Mouse (Mus musculus) megakaryocyte, embryonic 14.5 days (primary cell): ENCODE results near the gene Mtrr. TPM values are rescaled to one million over a fixed set of nuclear protein-coding genes. Genes with fewer than 3 reads are reported as not detected.
A peak's percentile ranks its signal among the peaks of the same experiment; 100 is the strongest.

Experiments
- H3K27me3 ChIP-seq: replicated peaks from 2 replicates; pipeline ENCODE3; 2012; ENCODE audit warnings: inconsistent platforms
- H3K36me3 ChIP-seq: replicated peaks from 2 replicates; pipeline ENCODE3; 2012; ENCODE audit warnings: low read length, inconsistent platforms, mixed read lengths
- H3K4me1 ChIP-seq: 2 replicates; pipeline ENCODE4 v1.6.1; 2012; ENCODE audit warnings: inconsistent platforms
- H3K4me3 ChIP-seq: replicated peaks from 2 replicates; pipeline ENCODE3; 2012; ENCODE audit warnings: moderate library complexity, mild to moderate bottlenecking, inconsistent platforms
- H3K9me3 ChIP-seq: 2 replicates; pipeline ENCODE4 v1.6.1; 2012; ENCODE audit warnings: inconsistent platforms
- FLI1 ChIP-seq: IDR thresholded peaks from 2 replicates; pipeline ENCODE4 v1.6.1; 2012; ENCODE audit warnings: low read length, inconsistent platforms, mixed read lengths
- GATA1 ChIP-seq: IDR thresholded peaks from 3 replicates; pipeline ENCODE4 v1.6.1; 2012; ENCODE audit warnings: mixed read lengths, low read length, inconsistent platforms, borderline replicate concordance
- polyA plus RNA-seq: library from polyadenylated mRNA; stranded (reverse); fragments of >175 nt; gene quantifications from 2 replicates; pipeline ENCODE4 v1.2.3, GENCODE M21; 2012; ENCODE audit warnings: low replicate concordance; ENCODE audit not compliant: insufficient read depth

The Mtrr gene
- polyA plus RNA-seq, 1 experiment = 4.9 TPM

GRCm38 (mm10) chr13:68597199-68597598 lies 15.2 kb upstream of the Mtrr start, which contains the start of gene 1700001L19Rik:
Gene 1700001L19Rik (plus strand): TSS chr13:68597421.
- Histone ChIP-seq H3K27me3 (peaks cover 13% of the 10 kb centered on the region), H3K9me3 (peaks cover 21% of the 10 kb centered on the region), H3K4me1 (no peaks in the 10 kb centered on the region; the same call in 1 of the 2 replicates), H3K36me3 (peaks cover 13% of the 10 kb centered on the region), H3K4me3 (no peak within 1 kb of the TSS)
- TF ChIP-seq FLI1 (no peak), GATA1 (no peak)

GRCm38 (mm10) chr13:68593797-68594196 lies 11.8 kb upstream of the Mtrr start:
- peaks cover 6% of the 10 kb centered on the region for H3K4me1 ChIP-seq
- no peak overlapping the region for H3K4me3 ChIP-seq
- TF ChIP-seq GATA1 (no peak), FLI1 (no peak)
- H3K9me3 ChIP-seq = peaks cover 17% of the 10 kb centered on the region
- peaks cover 47% of the 10 kb centered on the region for H3K36me3 ChIP-seq
- peaks cover 11% of the 10 kb centered on the region for H3K27me3 ChIP-seq

- no peaks in the 10 kb centered on the region for H3K27me3 ChIP-seq
- H3K4me3 ChIP-seq = no peak overlapping the region
- peaks cover 27% of the 10 kb centered on the region for H3K4me1 ChIP-seq
- TF ChIP-seq GATA1 (no peak), FLI1 (no peak)
- H3K36me3 ChIP-seq = peaks cover 97% of the 10 kb centered on the region
- no peaks in the 10 kb centered on the region for H3K9me3 ChIP-seq
Observed at GRCm38 (mm10) chr13:68588352-68588751, 6.4 kb upstream of the Mtrr start.

GRCm38 (mm10) chr13:68585441-68585840 lies 3.5 kb upstream of the Mtrr start:
- Histone ChIP-seq H3K4me1 (peaks cover 42% of the 10 kb centered on the region), H3K27me3 (no peaks in the 10 kb centered on the region), H3K4me3 (no peak overlapping the region), H3K9me3 (no peaks in the 10 kb centered on the region), H3K36me3 (peaks cover 68% of the 10 kb centered on the region)
- no peak for TF ChIP-seq GATA1
- TF ChIP-seq FLI1 = no peak

GRCm38 (mm10) chr13:68583961-68584360 lies 2.0 kb upstream of the Mtrr start:
- peaks cover 66% of the 10 kb centered on the region for H3K36me3 ChIP-seq
- no peaks in the 10 kb centered on the region for H3K27me3 ChIP-seq
- H3K4me3 ChIP-seq = no peak overlapping the region
- TF ChIP-seq FLI1 (no peak), GATA1 (no peak)
- H3K9me3 ChIP-seq = no peaks in the 10 kb centered on the region
- H3K4me1 ChIP-seq = peaks cover 39% of the 10 kb centered on the region

GRCm38 (mm10) chr13:68582517-68582780 lies 500 bp upstream of the Mtrr start:
- Histone ChIP-seq H3K27me3 (no peaks in the 10 kb centered on the region), H3K4me1 (peaks cover 26% of the 10 kb centered on the region), H3K4me3 (peak overlapping the region; percentile 94), H3K36me3 (peaks cover 63% of the 10 kb centered on the region), H3K9me3 (no peaks in the 10 kb centered on the region)
- TF ChIP-seq GATA1 (no peak), FLI1 (no peak)

GRCm38 (mm10) chr13:68581086-68581740 lies 736 bp downstream of the Mtrr start:
- H3K9me3 ChIP-seq = no peaks in the 10 kb centered on the region
- no peak for TF ChIP-seq FLI1
- TF ChIP-seq GATA1 = no peak
- H3K4me1 ChIP-seq = peaks cover 26% of the 10 kb centered on the region
- no peaks in the 10 kb centered on the region for H3K27me3 ChIP-seq
- H3K4me3 ChIP-seq = peak overlapping the region; percentile 94
- peaks cover 65% of the 10 kb centered on the region for H3K36me3 ChIP-seq

- Histone ChIP-seq H3K27me3 (no peaks in the 10 kb centered on the region), H3K4me3 (no peak overlapping the region), H3K9me3 (no peaks in the 10 kb centered on the region), H3K4me1 (peaks cover 13% of the 10 kb centered on the region), H3K36me3 (peaks cover 68% of the 10 kb centered on the region)
- TF ChIP-seq GATA1 (no peak), FLI1 (no peak)
Observed at GRCm38 (mm10) chr13:68577945-68578344, 4.0 kb downstream of the Mtrr start.

GRCm38 (mm10) chr13:68574398-68574797 lies 7.6 kb downstream of the Mtrr start:
- Histone ChIP-seq H3K4me3 (no peak overlapping the region), H3K27me3 (no peaks in the 10 kb centered on the region), H3K36me3 (peaks cover 90% of the 10 kb centered on the region), H3K4me1 (no peaks in the 10 kb centered on the region), H3K9me3 (no peaks in the 10 kb centered on the region)
- TF ChIP-seq GATA1 (no peak), FLI1 (no peak)

GRCm38 (mm10) chr13:68572966-68573913 lies 8.7 kb downstream of the Mtrr start:
- Histone ChIP-seq H3K27me3 (no peaks in the 10 kb centered on the region), H3K4me3 (no peak overlapping the region), H3K9me3 (no peaks in the 10 kb centered on the region), H3K36me3 (peaks cover 92% of the 10 kb centered on the region), H3K4me1 (no peaks in the 10 kb centered on the region)
- TF ChIP-seq GATA1 = no peak
- no peak for TF ChIP-seq FLI1
